Mouse (Mus musculus): ENCODE measurements around the gene Glyctk.

- no peak for TF ChIP-seq POLR2A (IDR thresholded peaks at IDR 0.05; ENCODE audit: low read depth, low read length)
- TF ChIP-seq CTCF (conservative IDR thresholded peaks at IDR 0.05; ENCODE audit: insufficient read depth, insufficient read length, low read depth, low read length), result no peak
Observed at GRCm38 (mm10) chr9:106106241-106106640, 51.7 kb downstream of the Glyctk start.

Data from kidney, adult 2 months (tissue).